Mouse (Mus musculus): Measurements from ENCODE around the gene Shtn1. TPM values are rescaled to one million over a fixed set of nuclear protein-coding genes. Genes with fewer than 3 reads are reported as not detected.

Gene Shtn1
- polyA plus RNA-seq, 1 experiment from 2014 or later, result 2.3 TPM

- Histone ChIP-seq H3K9ac (ENCODE audit: low read depth, low read length) (no peak overlapping the region), H3K27ac (ENCODE audit: low read depth, low read length) (no peak overlapping the region), H3K9me3 (ENCODE audit: control insufficient read depth, low read length) (no peaks in the 10 kb centered on the region), H3K4me2 (replicated peaks; ENCODE audit: low read depth, low read length) (no peak overlapping the region), H3K36me3 (ENCODE audit: control insufficient read depth, insufficient read depth, low read length) (no peaks in the 10 kb centered on the region), H3K4me3 (ENCODE audit: low read length) (no peak overlapping the region), H3K4me1 (ENCODE audit: control insufficient read depth, insufficient read depth, low read length) (no peaks in the 10 kb centered on the region), H3K27me3 (ENCODE audit: control insufficient read depth, insufficient read depth, low read length) (no peaks in the 10 kb centered on the region)
- WGBS, result 38% methylated on average over 5 of the region's 5 CpGs
- ATAC-seq (ENCODE audit: low FRiP score, low TSS enrichment), result no peak
Measured at GRCm38 (mm10) chr19:59057366-59057765, 18.5 kb downstream of the Shtn1 start.

GRCm38 (mm10) chr19:59054632-59054951 lies 21.3 kb downstream of the Shtn1 start:
- WGBS, result 63% methylated on average over 6 of the region's 6 CpGs
- no peaks in the 10 kb centered on the region for H3K36me3 ChIP-seq (ENCODE audit: control insufficient read depth, insufficient read depth, low read length)
- no peak overlapping the region for H3K27ac ChIP-seq (ENCODE audit: low read depth, low read length)
- no peak overlapping the region for H3K4me2 ChIP-seq (replicated peaks; ENCODE audit: low read depth, low read length)
- H3K9ac ChIP-seq (ENCODE audit: low read depth, low read length), result no peak overlapping the region
- H3K4me1 ChIP-seq (ENCODE audit: control insufficient read depth, insufficient read depth, low read length), result no peaks in the 10 kb centered on the region
- H3K4me3 ChIP-seq (ENCODE audit: low read length), result no peak overlapping the region
- ATAC-seq (ENCODE audit: low FRiP score, low TSS enrichment), result no peak
- no peaks in the 10 kb centered on the region for H3K27me3 ChIP-seq (ENCODE audit: control insufficient read depth, insufficient read depth, low read length)
- H3K9me3 ChIP-seq (ENCODE audit: control insufficient read depth, low read length), result no peaks in the 10 kb centered on the region

GRCm38 (mm10) chr19:59053931-59054631 lies 21.8 kb downstream of the Shtn1 start:
- no peaks in the 10 kb centered on the region for H3K36me3 ChIP-seq (ENCODE audit: control insufficient read depth, insufficient read depth, low read length)
- WGBS, result 92% methylated on average over 6 of the region's 6 CpGs
- no peaks in the 10 kb centered on the region for H3K9me3 ChIP-seq (ENCODE audit: control insufficient read depth, low read length)
- H3K27me3 ChIP-seq (ENCODE audit: control insufficient read depth, insufficient read depth, low read length), result no peaks in the 10 kb centered on the region
- H3K27ac ChIP-seq (ENCODE audit: low read depth, low read length), result no peak overlapping the region
- H3K4me2 ChIP-seq (replicated peaks; ENCODE audit: low read depth, low read length), result no peak overlapping the region
- H3K9ac ChIP-seq (ENCODE audit: low read depth, low read length), result no peak overlapping the region
- no peaks in the 10 kb centered on the region for H3K4me1 ChIP-seq (ENCODE audit: control insufficient read depth, insufficient read depth, low read length)
- no peak for ATAC-seq (ENCODE audit: low FRiP score, low TSS enrichment)
- no peak overlapping the region for H3K4me3 ChIP-seq (ENCODE audit: low read length)

GRCm38 (mm10) chr19:59052783-59053490 lies 23.0 kb downstream of the Shtn1 start:
- Histone ChIP-seq H3K27me3 (ENCODE audit: control insufficient read depth, insufficient read depth, low read length) (no peaks in the 10 kb centered on the region), H3K4me1 (ENCODE audit: control insufficient read depth, insufficient read depth, low read length) (no peaks in the 10 kb centered on the region), H3K4me2 (replicated peaks; ENCODE audit: low read depth, low read length) (no peak overlapping the region), H3K27ac (ENCODE audit: low read depth, low read length) (no peak overlapping the region), H3K36me3 (ENCODE audit: control insufficient read depth, insufficient read depth, low read length) (no peaks in the 10 kb centered on the region), H3K9ac (ENCODE audit: low read depth, low read length) (no peak overlapping the region), H3K4me3 (ENCODE audit: low read length) (no peak overlapping the region), H3K9me3 (ENCODE audit: control insufficient read depth, low read length) (no peaks in the 10 kb centered on the region)
- 88% methylated on average over 9 of the region's 9 CpGs for WGBS
- no peak for ATAC-seq (ENCODE audit: low FRiP score, low TSS enrichment)

- ATAC-seq (ENCODE audit: low FRiP score, low TSS enrichment), result no peak
- WGBS, result 83% methylated on average over 4 of the region's 4 CpGs
- H3K27ac ChIP-seq (ENCODE audit: low read depth, low read length), result no peak overlapping the region
Measured at GRCm38 (mm10) chr19:59052053-59052452, 23.8 kb downstream of the Shtn1 start.

GRCm38 (mm10) chr19:59051622-59052021 lies 24.3 kb downstream of the Shtn1 start:
- 88% methylated on average over 9 of the region's 9 CpGs for WGBS
- no peak for ATAC-seq (ENCODE audit: low FRiP score, low TSS enrichment)
- Histone ChIP-seq H3K27me3 (ENCODE audit: control insufficient read depth, insufficient read depth, low read length) (no peaks in the 10 kb centered on the region), H3K36me3 (ENCODE audit: control insufficient read depth, insufficient read depth, low read length) (no peaks in the 10 kb centered on the region), H3K4me3 (ENCODE audit: low read length) (no peak overlapping the region), H3K9me3 (ENCODE audit: control insufficient read depth, low read length) (no peaks in the 10 kb centered on the region), H3K4me1 (ENCODE audit: control insufficient read depth, insufficient read depth, low read length) (no peaks in the 10 kb centered on the region), H3K4me2 (replicated peaks; ENCODE audit: low read depth, low read length) (no peak overlapping the region), H3K27ac (ENCODE audit: low read depth, low read length) (no peak overlapping the region), H3K9ac (ENCODE audit: low read depth, low read length) (no peak overlapping the region)

More at GRCm38 (mm10) chr19:59052053-59052452, 23.8 kb downstream of the Shtn1 start:
- H3K36me3 ChIP-seq (ENCODE audit: control insufficient read depth, insufficient read depth, low read length), result no peaks in the 10 kb centered on the region
- no peaks in the 10 kb centered on the region for H3K27me3 ChIP-seq (ENCODE audit: control insufficient read depth, insufficient read depth, low read length)
- H3K4me3 ChIP-seq (ENCODE audit: low read length), result no peak overlapping the region
- no peaks in the 10 kb centered on the region for H3K4me1 ChIP-seq (ENCODE audit: control insufficient read depth, insufficient read depth, low read length)
- H3K4me2 ChIP-seq (replicated peaks; ENCODE audit: low read depth, low read length), result no peak overlapping the region
- H3K9ac ChIP-seq (ENCODE audit: low read depth, low read length), result no peak overlapping the region
- H3K9me3 ChIP-seq (ENCODE audit: control insufficient read depth, low read length), result no peaks in the 10 kb centered on the region

- H3K4me3 ChIP-seq (ENCODE audit: low read length), result no peak overlapping the region
- H3K9ac ChIP-seq (ENCODE audit: low read depth, low read length), result no peak overlapping the region
- H3K4me1 ChIP-seq (ENCODE audit: control insufficient read depth, insufficient read depth, low read length), result no peaks in the 10 kb centered on the region
- H3K27me3 ChIP-seq (ENCODE audit: control insufficient read depth, insufficient read depth, low read length), result no peaks in the 10 kb centered on the region
- no peaks in the 10 kb centered on the region for H3K36me3 ChIP-seq (ENCODE audit: control insufficient read depth, insufficient read depth, low read length)
- no peak overlapping the region for H3K4me2 ChIP-seq (replicated peaks; ENCODE audit: low read depth, low read length)
- H3K9me3 ChIP-seq (ENCODE audit: control insufficient read depth, low read length), result no peaks in the 10 kb centered on the region
- no peak overlapping the region for H3K27ac ChIP-seq (ENCODE audit: low read depth, low read length)
- WGBS, result 85% methylated on average over 6 of the region's 6 CpGs
- ATAC-seq (ENCODE audit: low FRiP score, low TSS enrichment), result no peak
Measured at GRCm38 (mm10) chr19:59048852-59049251, 27.0 kb downstream of the Shtn1 start.

- Histone ChIP-seq H3K27me3 (ENCODE audit: control insufficient read depth, insufficient read depth, low read length) (no peaks in the 10 kb centered on the region), H3K9me3 (ENCODE audit: control insufficient read depth, low read length) (no peaks in the 10 kb centered on the region), H3K36me3 (ENCODE audit: control insufficient read depth, insufficient read depth, low read length) (no peaks in the 10 kb centered on the region), H3K27ac (ENCODE audit: low read depth, low read length) (no peak overlapping the region), H3K9ac (ENCODE audit: low read depth, low read length) (no peak overlapping the region), H3K4me3 (ENCODE audit: low read length) (no peak overlapping the region), H3K4me1 (ENCODE audit: control insufficient read depth, insufficient read depth, low read length) (no peaks in the 10 kb centered on the region), H3K4me2 (replicated peaks; ENCODE audit: low read depth, low read length) (no peak overlapping the region)
- 85% methylated on average over 5 of the region's 5 CpGs for WGBS
- no peak for ATAC-seq (ENCODE audit: low FRiP score, low TSS enrichment)
Measured at GRCm38 (mm10) chr19:59047511-59047910, 28.4 kb downstream of the Shtn1 start.

GRCm38 (mm10) chr19:59041086-59041485 lies 34.8 kb downstream of the Shtn1 start:
- 79% methylated on average over 3 of the region's 3 CpGs for WGBS
- no peak overlapping the region for H3K27ac ChIP-seq (ENCODE audit: low read depth, low read length)
- no peak for ATAC-seq (ENCODE audit: low FRiP score, low TSS enrichment)
- no peak overlapping the region for H3K9ac ChIP-seq (ENCODE audit: low read depth, low read length)
- H3K36me3 ChIP-seq (ENCODE audit: control insufficient read depth, insufficient read depth, low read length), result no peaks in the 10 kb centered on the region
- H3K4me2 ChIP-seq (replicated peaks; ENCODE audit: low read depth, low read length), result no peak overlapping the region
- H3K27me3 ChIP-seq (ENCODE audit: control insufficient read depth, insufficient read depth, low read length), result no peaks in the 10 kb centered on the region
- H3K4me1 ChIP-seq (ENCODE audit: control insufficient read depth, insufficient read depth, low read length), result no peaks in the 10 kb centered on the region
- H3K9me3 ChIP-seq (ENCODE audit: control insufficient read depth, low read length), result no peaks in the 10 kb centered on the region
- H3K4me3 ChIP-seq (ENCODE audit: low read length), result no peak overlapping the region
